Mouse (Mus musculus) liver, embryonic 12.5 days (tissue): ENCODE data around the gene Epb41l4b. TPM values are rescaled to one million over a fixed set of nuclear protein-coding genes. Genes with fewer than 3 reads are reported as not detected.

ENCODE experiments used
- ATAC-seq: fragments of 200-750 bp; cut with Nextera tagmentation; 2 replicates; pipeline ENCODE4 v1.8.0; 2017; ENCODE audit warnings: moderate number of reproducible peaks, mild to moderate bottlenecking, moderate library complexity
- H3K27ac ChIP-seq: fragments of 300-500 bp; sonication (generic); 2 replicates; pipeline ENCODE4 v1.5.1; 2016; ENCODE audit warnings: mild to moderate bottlenecking
- H3K27me3 ChIP-seq: fragments of 300-500 bp; sonication (generic); replicated peaks from 2 replicates; pipeline ENCODE4 v1.6.1; 2016; ENCODE audit warnings: mild to moderate bottlenecking, moderate library complexity
- H3K36me3 ChIP-seq: fragments of 300-500 bp; sonication (generic); 2 replicates; pipeline ENCODE4 v1.6.1; 2016; ENCODE audit warnings: mild to moderate bottlenecking, moderate library complexity
- H3K4me1 ChIP-seq: fragments of 300-500 bp; sonication (generic); 2 replicates; pipeline ENCODE4 v1.6.1; 2016
- H3K4me2 ChIP-seq: fragments of 300-500 bp; sonication (generic); 2 replicates; pipeline ENCODE4 v1.6.1; 2016; ENCODE audit warnings: mild to moderate bottlenecking, moderate library complexity
- H3K4me3 ChIP-seq: fragments of 300-500 bp; sonication (generic); 2 replicates; pipeline ENCODE4 v1.5.1; 2016; ENCODE audit warnings: mild to moderate bottlenecking, moderate library complexity
- H3K9ac ChIP-seq: fragments of 300-500 bp; sonication (generic); 2 replicates; pipeline ENCODE4 v1.6.1; 2016; ENCODE audit warnings: mild to moderate bottlenecking, moderate library complexity
- H3K9me3 ChIP-seq: fragments of 300-500 bp; sonication (generic); replicated peaks from 2 replicates; pipeline ENCODE4 v1.6.1; 2016; ENCODE audit warnings: mild to moderate bottlenecking, moderate library complexity
- WGBS: fragments of 180-500 bp; shearing (Covaris S2); methylation state at CpG from one replicate; pipeline ENCODE4 v1.1.7; 2016; ENCODE audit not compliant: insufficient replicate concordance; 5-methylcytosine and 5-hydroxymethylcytosine counted together
- polyA plus RNA-seq: library from polyadenylated mRNA; unstranded; fragments of >200 nt; fragmentation: Nextera tagmentation; extraction: Ambion mirVana; gene quantifications from 2 replicates; pipeline ENCODE4 v1.2.1, GENCODE M21; 2016

Gene Epb41l4b
- polyA plus RNA-seq, 1 experiment from 2014 or later: 1.4 TPM

DNA sequence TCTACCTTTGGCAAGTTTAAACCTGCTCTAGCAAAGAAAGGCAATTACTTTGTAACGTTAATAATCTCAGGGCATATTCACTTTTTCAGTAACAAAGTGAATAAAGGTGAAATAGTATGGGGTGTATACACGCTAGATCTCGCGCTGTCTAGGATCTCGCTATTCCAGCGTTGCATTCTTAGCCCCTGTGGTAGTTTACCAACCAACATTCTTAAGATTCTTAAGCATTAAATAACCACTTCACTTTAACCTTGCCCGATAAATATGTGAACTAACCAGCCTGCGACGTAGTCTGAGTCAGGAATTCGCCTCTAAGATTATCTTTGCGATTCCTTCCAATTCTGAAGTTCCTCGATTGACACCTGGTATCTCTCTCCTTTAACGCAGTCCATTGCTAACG is 197.1 kb downstream of the Epb41l4b start:
- Histone ChIP-seq H3K27me3 (no peaks in the 10 kb centered on the region), H3K4me1 (peaks cover 52% of the 10 kb centered on the region), H3K9me3 (no peaks in the 10 kb centered on the region), H3K27ac (peak overlapping the region; percentile 77; the same call in 1 of the 2 replicates), H3K9ac (peak overlapping the region; percentile 86), H3K4me3 (peak overlapping the region; percentile 76), H3K36me3 (no peaks in the 10 kb centered on the region; the same call in 1 of the 2 replicates), H3K4me2 (peak overlapping the region; percentile 93)
- ATAC-seq: no peak
- 1% methylated on average over 14 of the region's 14 CpGs for whole genome bisulfite sequencing

DNA sequence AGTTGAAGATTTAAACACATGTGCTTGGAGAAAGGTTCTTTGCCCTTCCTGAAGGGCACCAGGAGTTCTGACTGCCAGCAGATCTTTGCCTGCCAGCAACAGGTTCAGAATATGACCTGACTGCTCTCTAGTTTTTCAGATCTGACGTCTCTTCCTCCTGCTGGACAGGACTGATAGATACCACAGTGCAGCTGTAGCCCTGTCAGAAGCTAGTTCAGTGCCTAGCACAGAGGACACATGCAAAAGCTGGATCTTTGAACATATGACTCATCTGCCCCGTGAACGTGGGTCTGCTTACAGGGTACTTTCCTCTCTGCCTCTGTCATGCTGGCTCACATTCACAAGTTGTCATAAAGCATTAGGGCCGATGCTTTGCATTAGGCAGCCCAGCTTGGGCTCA is 199.0 kb downstream of the Epb41l4b start:
- H3K4me3 ChIP-seq: no peak overlapping the region
- H3K27ac ChIP-seq: no peak overlapping the region
- H3K9ac ChIP-seq: no peak overlapping the region
- H3K36me3 ChIP-seq: no peaks in the 10 kb centered on the region; the same call in 1 of the 2 replicates
- 35% methylated on average over 4 of the region's 4 CpGs for WGBS
- H3K4me1 ChIP-seq: peaks cover 64% of the 10 kb centered on the region
- no peak overlapping the region for H3K4me2 ChIP-seq
- H3K9me3 ChIP-seq: no peaks in the 10 kb centered on the region
- H3K27me3 ChIP-seq: no peaks in the 10 kb centered on the region
- ATAC-seq: no peak

GRCm38 (mm10) chr4:56943258-56943657 is 200.0 kb downstream of the Epb41l4b start:
- H3K4me3 ChIP-seq: no peak overlapping the region
- H3K27ac ChIP-seq: no peak overlapping the region
- no peaks in the 10 kb centered on the region for H3K27me3 ChIP-seq
- 78% methylated on average over 1 of the region's 1 CpGs for WGBS
- no peak overlapping the region for H3K4me2 ChIP-seq
- peaks cover 69% of the 10 kb centered on the region for H3K4me1 ChIP-seq
- H3K9ac ChIP-seq: no peak overlapping the region
- H3K9me3 ChIP-seq: no peaks in the 10 kb centered on the region
- ATAC-seq: no peak
- H3K36me3 ChIP-seq: no peaks in the 10 kb centered on the region; the same call in 1 of the 2 replicates

- no peak overlapping the region for H3K4me2 ChIP-seq
These were observed 200.7 kb downstream of the Epb41l4b start for GRCm38 (mm10) chr4:56942567-56942966.

More at GRCm38 (mm10) chr4:56942567-56942966, 200.7 kb downstream of the Epb41l4b start:
- H3K36me3 ChIP-seq: no peaks in the 10 kb centered on the region; the same call in 1 of the 2 replicates
- no peaks in the 10 kb centered on the region for H3K27me3 ChIP-seq
- H3K27ac ChIP-seq: no peak overlapping the region
- H3K4me1 ChIP-seq: peaks cover 66% of the 10 kb centered on the region
- H3K9ac ChIP-seq: no peak overlapping the region
- WGBS: 78% methylated on average over 1 of the region's 1 CpGs
- no peak overlapping the region for H3K4me3 ChIP-seq
- ATAC-seq: no peak
- no peaks in the 10 kb centered on the region for H3K9me3 ChIP-seq

Other genes starting within 250 kb of the Epb41l4b start
- 5.8 and 6.1 TPM in 2 replicates for gene Tmem245, start 196.0 kb downstream of the Epb41l4b start, polyA plus RNA-seq
- gene Frrs1l, start 153.0 kb downstream of the Epb41l4b start, polyA plus RNA-seq: 0.06 TPM in 1 of 2 replicates, not detected in the other
- 0.32 and 0.37 TPM in 2 replicates for gene Ptpn3, start 158.4 kb upstream of the Epb41l4b start, polyA plus RNA-seq